Mouse (Mus musculus) midbrain, embryonic 14.5 days (tissue): ENCODE data around the gene S100z. TPM values are rescaled to one million over a fixed set of nuclear protein-coding genes. Genes with fewer than 3 reads are reported as not detected.
A peak's percentile ranks its signal among the peaks of the same experiment; 100 is the strongest.

Experiments
- ATAC-seq: fragments of 200-750 bp; cut with Nextera tagmentation; 2 replicates; pipeline ENCODE4 v1.8.0; 2017; ENCODE audit warnings: moderate number of reproducible peaks, moderate library complexity; ENCODE audit not compliant: low FRiP score, low TSS enrichment
- DNase-seq: peaks from one replicate; pipeline ENCODE4 v3.0.0-alpha.2; 2015
- H3K27ac ChIP-seq: fragments of 300-500 bp; sonication (generic); replicated peaks from 2 replicates; pipeline ENCODE4 v1.5.1; 2014; ENCODE audit warnings: mild to moderate bottlenecking, low read depth, low read length, moderate library complexity
- H3K27me3 ChIP-seq: fragments of 300-500 bp; sonication (generic); 2 replicates; pipeline ENCODE4 v1.6.1; 2014; ENCODE audit warnings: low read length, control low read depth, mixed read lengths; ENCODE audit not compliant: control insufficient read depth, insufficient read depth
- H3K36me3 ChIP-seq: fragments of 300-500 bp; sonication (generic); 2 replicates; pipeline ENCODE4 v1.6.1; 2014; ENCODE audit warnings: low read length, control low read depth; ENCODE audit not compliant: control insufficient read depth, insufficient read depth
- H3K4me1 ChIP-seq: fragments of 300-500 bp; sonication (generic); 2 replicates; pipeline ENCODE4 v1.6.1; 2014; ENCODE audit warnings: mild to moderate bottlenecking, antibody characterized with exemption, low read length, control low read depth; ENCODE audit not compliant: control insufficient read depth, insufficient read depth
- H3K4me2 ChIP-seq: fragments of 300-500 bp; sonication (generic); 2 replicates; pipeline ENCODE4 v1.6.1; 2014; ENCODE audit warnings: mild to moderate bottlenecking, low read length, moderate library complexity
- H3K4me3 ChIP-seq: fragments of 300-500 bp; sonication (generic); replicated peaks from 2 replicates; pipeline ENCODE4 v1.5.1; 2014; ENCODE audit warnings: low read depth, low read length
- H3K9ac ChIP-seq: fragments of 300-500 bp; sonication (generic); replicated peaks from 2 replicates; pipeline ENCODE4 v1.6.1; 2014; ENCODE audit warnings: mild to moderate bottlenecking, low read length, moderate library complexity
- H3K9me3 ChIP-seq: fragments of 300-500 bp; sonication (generic); 2 replicates; pipeline ENCODE4 v1.6.1; 2016; ENCODE audit warnings: low read length, control low read depth, mixed read lengths; ENCODE audit not compliant: control insufficient read depth
- WGBS: fragments of 180-500 bp; shearing (Covaris S2); extraction: QIAGEN DNeasy Blood & Tissue Kit; methylation state at CpG from one replicate; pipeline ENCODE4 v1.1.7; 2014; 5-methylcytosine and 5-hydroxymethylcytosine counted together
- polyA plus RNA-seq: library from polyadenylated mRNA; unstranded; fragments of >200 nt; fragmentation: Nextera tagmentation; extraction: Ambion mirVana; gene quantifications from 2 replicates; pipeline ENCODE4 v1.2.1, GENCODE M21; 2014

S100z gene
- polyA plus RNA-seq, 1 experiment from 2014 or later: not detected

- H3K4me3 ChIP-seq: no peak overlapping the region; the same call in 1 of the 2 replicates
- H3K27ac ChIP-seq: no peak overlapping the region
- H3K9me3 ChIP-seq: no peaks in the 10 kb centered on the region
- H3K36me3 ChIP-seq: no peaks in the 10 kb centered on the region
- DNase-seq: no peak
- peaks cover 10% of the 10 kb centered on the region; the same call in 1 of the 2 replicates for H3K27me3 ChIP-seq
- H3K9ac ChIP-seq: no peak overlapping the region
- ATAC-seq: no peak
- WGBS: 21% methylated on average over 4 of the region's 4 CpGs
- H3K4me2 ChIP-seq: peak overlapping the region; percentile 87
- 0 out of 2 replicates have a peak, but pooled peaks cover 9% of the 10 kb centered on the region for H3K4me1 ChIP-seq
Measured at GRCm38 (mm10) chr13:95442901-95443300, 35.6 kb downstream of the S100z start.

- Histone ChIP-seq H3K9me3 (no peaks in the 10 kb centered on the region), H3K4me2 (no peak overlapping the region), H3K9ac (no peak overlapping the region), H3K27ac (no peak overlapping the region), H3K27me3 (peaks cover 7% of the 10 kb centered on the region; the same call in 1 of the 2 replicates), H3K4me3 (no peak overlapping the region), H3K4me1 (0 out of 2 replicates have a peak, but pooled peaks cover 9% of the 10 kb centered on the region), H3K36me3 (no peaks in the 10 kb centered on the region)
- no peak for DNase-seq
- 86% methylated on average over 5 of the region's 5 CpGs for WGBS
- no peak for ATAC-seq
Measured at GRCm38 (mm10) chr13:95439569-95439968, 39.0 kb downstream of the S100z start.

DNA sequence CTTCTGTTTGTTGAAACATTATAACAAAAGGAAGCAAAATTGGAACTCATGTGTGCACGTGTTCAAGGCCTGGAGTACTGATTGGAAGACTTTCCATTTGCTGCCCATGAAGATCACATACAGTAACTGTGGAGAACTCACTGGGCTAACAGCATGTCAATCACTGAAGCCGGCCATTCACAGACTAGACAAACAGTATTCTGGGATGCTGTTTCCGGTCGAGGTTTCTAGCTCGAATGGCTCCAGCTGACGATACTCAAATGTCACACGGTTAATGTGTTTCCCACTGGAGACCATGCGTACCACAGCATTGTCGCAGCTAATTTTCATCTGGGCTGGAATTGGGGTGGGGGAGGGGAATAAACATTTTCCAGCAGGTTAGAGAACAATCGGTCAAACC lies 46.8 kb downstream of the S100z start:
- Histone ChIP-seq H3K27ac (no peak overlapping the region), H3K36me3 (no peaks in the 10 kb centered on the region), H3K4me2 (no peak overlapping the region), H3K4me3 (no peak overlapping the region), H3K9ac (no peak overlapping the region), H3K4me1 (peaks cover 3% of the 10 kb centered on the region; the same call in 1 of the 2 replicates), H3K27me3 (no peaks in the 10 kb centered on the region), H3K9me3 (no peaks in the 10 kb centered on the region)
- DNase-seq (no peak), ATAC-seq (no peak)
- WGBS: 72% methylated on average over 10 of the region's 10 CpGs

GRCm38 (mm10) chr13:95427499-95427898 lies 51.0 kb downstream of the S100z start:
- no peak overlapping the region for H3K4me3 ChIP-seq
- H3K4me2 ChIP-seq: no peak overlapping the region
- no peak overlapping the region for H3K27ac ChIP-seq
- no peaks in the 10 kb centered on the region for H3K36me3 ChIP-seq
- peaks cover 3% of the 10 kb centered on the region; the same call in 1 of the 2 replicates for H3K4me1 ChIP-seq
- H3K9me3 ChIP-seq: no peaks in the 10 kb centered on the region
- WGBS: 91% methylated on average over 3 of the region's 3 CpGs
- ATAC-seq (no peak), DNase-seq (no peak)
- H3K27me3 ChIP-seq: no peaks in the 10 kb centered on the region
- no peak overlapping the region for H3K9ac ChIP-seq

Other genes starting within 250 kb of the S100z start
- gene Pde8b, start 228.4 kb downstream of the S100z start, polyA plus RNA-seq: 7.3 and 7.5 TPM in 2 replicates
- gene Zbed3, start 155.1 kb downstream of the S100z start, polyA plus RNA-seq: 32.9 and 37.9 TPM in 2 replicates
- 35.7 and 46.4 TPM in 2 replicates for gene Aggf1, start 103.4 kb downstream of the S100z start, polyA plus RNA-seq
- 3.2 and 3.3 TPM in 2 replicates for gene Crhbp, start 33.8 kb downstream of the S100z start, polyA plus RNA-seq
- 0.08 and 0.12 TPM in 2 replicates for gene F2rl1, start 46.5 kb upstream of the S100z start, polyA plus RNA-seq
- gene F2r, start 139.8 kb upstream of the S100z start, polyA plus RNA-seq: 53.5 and 78.8 TPM in 2 replicates
- gene F2rl2, start 218.1 kb upstream of the S100z start, polyA plus RNA-seq: 0.58 and 0.84 TPM in 2 replicates